Mouse (Mus musculus): ENCODE data around the gene Gfi1b. TPM values are rescaled to one million over a fixed set of nuclear protein-coding genes. Genes with fewer than 3 reads are reported as not detected.

The Gfi1b gene
- polyA plus RNA-seq, 1 experiment from 2014 or later, result 0.84 TPM

- H3K4me2 ChIP-seq (ENCODE audit: low read depth, low read length), result no peak within 1 kb of the TSS
- no peaks in the 10 kb centered on the region for H3K27me3 ChIP-seq (ENCODE audit: control insufficient read depth, insufficient read depth, low read length)
Measured at GRCm38 (mm10) chr2:28563303-28563702, 58.5 kb downstream of the Gfi1b start, which contains the start of gene Cel. Cel (minus strand) TSS chr2:28563403.

More at GRCm38 (mm10) chr2:28563303-28563702, 58.5 kb downstream of the Gfi1b start, which contains the start of gene Cel:
- Histone ChIP-seq H3K9ac (ENCODE audit: low read length) (no peak within 1 kb of the TSS), H3K4me3 (ENCODE audit: low read length) (no peak within 1 kb of the TSS), H3K36me3 (ENCODE audit: control insufficient read depth, insufficient read depth) (peaks cover 21% of the 10 kb centered on the region), H3K4me1 (ENCODE audit: control insufficient read depth, insufficient read depth, low read length) (no peaks in the 10 kb centered on the region), H3K9me3 (replicated peaks; ENCODE audit: control insufficient read depth, low read length) (no peaks in the 10 kb centered on the region), H3K27ac (ENCODE audit: low read length) (no peak within 1 kb of the TSS)
- ATAC-seq (replicated peaks; ENCODE audit: extremely low read depth, insufficient read depth, low FRiP score), result no peak
- 70% methylated on average over 6 of the region's 6 CpGs for WGBS

Small RNA genes lying within 50 kb of the gene (microRNA-seq; reads per million reads assigned to microRNA genes)
- not detected for gene Gm22824

Other genes with a start within 250 kb of the Gfi1b start
- gene Ppp1r26, start 175.2 kb downstream of the Gfi1b start, polyA plus RNA-seq (2015; fragmentation: Nextera tagmentation; extraction: Ambion mirVana), result 2.8 and 3.6 TPM in 2 replicates
- gene 1700007K13Rik, start 155.7 kb downstream of the Gfi1b start, polyA plus RNA-seq (2015; fragmentation: Nextera tagmentation; extraction: Ambion mirVana), result 0.71 and 0.81 TPM in 2 replicates
- gene Mrps2, start 153.9 kb downstream of the Gfi1b start, polyA plus RNA-seq (2015; fragmentation: Nextera tagmentation; extraction: Ambion mirVana), result 52.0 and 52.7 TPM in 2 replicates
- gene Gbgt1, start 125.1 kb downstream of the Gfi1b start, polyA plus RNA-seq (2015; fragmentation: Nextera tagmentation; extraction: Ambion mirVana), result 0.43 and 1.1 TPM in 2 replicates
- gene Gm10134, start 115.9 kb downstream of the Gfi1b start, polyA plus RNA-seq (2015; fragmentation: Nextera tagmentation; extraction: Ambion mirVana), result 1.3 and 1.4 TPM in 2 replicates
- 21.2 and 22.3 TPM in 2 replicates for gene Ralgds, start 108.9 kb downstream of the Gfi1b start, polyA plus RNA-seq (2015; fragmentation: Nextera tagmentation; extraction: Ambion mirVana)
- gene Cel, start 58.6 kb downstream of the Gfi1b start, polyA plus RNA-seq (2015; fragmentation: Nextera tagmentation; extraction: Ambion mirVana), result 0.30 TPM in 1 of 2 replicates, not detected in the other
- 28.6 and 29.1 TPM in 2 replicates for gene Gtf3c5, start 38.2 kb downstream of the Gfi1b start, polyA plus RNA-seq (2015; fragmentation: Nextera tagmentation; extraction: Ambion mirVana)
- 16.7 and 17.5 TPM in 2 replicates for gene Tsc1, start 19.2 kb upstream of the Gfi1b start, polyA plus RNA-seq (2015; fragmentation: Nextera tagmentation; extraction: Ambion mirVana)
- 0.96 and 1.3 TPM in 2 replicates for gene Spaca9, start 77.7 kb upstream of the Gfi1b start, polyA plus RNA-seq (2015; fragmentation: Nextera tagmentation; extraction: Ambion mirVana)
- 0.30 and 0.80 TPM in 2 replicates for gene Ak8, start 78.2 kb upstream of the Gfi1b start, polyA plus RNA-seq (2015; fragmentation: Nextera tagmentation; extraction: Ambion mirVana)
- gene Gtf3c4, start 218.4 kb upstream of the Gfi1b start, polyA plus RNA-seq (2015; fragmentation: Nextera tagmentation; extraction: Ambion mirVana), result 6.1 and 8.2 TPM in 2 replicates
- 7.6 and 7.8 TPM in 2 replicates for gene Ddx31, start 218.4 kb upstream of the Gfi1b start, polyA plus RNA-seq (2015; fragmentation: Nextera tagmentation; extraction: Ambion mirVana)